Mouse (Mus musculus): ENCODE data around the gene Surf1. TPM values are rescaled to one million over a fixed set of nuclear protein-coding genes. Genes with fewer than 3 reads are reported as not detected.
"Not testable (repeated sequence)": the region's sequence is repeated elsewhere in the genome, so short reads cannot be mapped to it uniquely, and the experiment has no call there.

The Surf1 gene
- polyA plus RNA-seq, 1 experiment from 2014 or later: 63.3 TPM

GRCm38 (mm10) chr2:26906431-26906830 is 9.9 kb downstream of the Surf1 start:
- no peak overlapping the region for H3K4me3 ChIP-seq
- no peak for ATAC-seq (ENCODE audit: insufficient number of reproducible peaks, insufficient read depth, low FRiP score, low TSS enrichment, low read depth)

GRCm38 (mm10) chr2:26905936-26906335 is 10.4 kb downstream of the Surf1 start:
- no peak for ATAC-seq (ENCODE audit: insufficient number of reproducible peaks, insufficient read depth, low FRiP score, low TSS enrichment, low read depth)
- Histone ChIP-seq H3K4me1 (peaks cover 41% of the 10 kb centered on the region), H3K27ac (no peak overlapping the region), H3K9ac (no peak overlapping the region), H3K4me3 (no peak overlapping the region), H3K36me3 (peaks cover 41% of the 10 kb centered on the region), H3K27me3 (no peaks in the 10 kb centered on the region), H3K4me2 (no peak overlapping the region), H3K9me3 (no peaks in the 10 kb centered on the region)
- 86% methylated on average over 2 of the region's 2 CpGs for WGBS

More at GRCm38 (mm10) chr2:26906431-26906830, 9.9 kb downstream of the Surf1 start:
- H3K36me3 ChIP-seq: peaks cover 43% of the 10 kb centered on the region
- H3K4me2 ChIP-seq: no peak overlapping the region
- 93% methylated on average over 3 of the region's 3 CpGs for WGBS
- no peak overlapping the region; the same call in 1 of the 2 replicates for H3K9ac ChIP-seq
- no peaks in the 10 kb centered on the region for H3K27me3 ChIP-seq
- peaks cover 37% of the 10 kb centered on the region for H3K4me1 ChIP-seq
- no peak overlapping the region for H3K27ac ChIP-seq
- H3K9me3 ChIP-seq: no peaks in the 10 kb centered on the region

GRCm38 (mm10) chr2:26903311-26903710 is 13.0 kb downstream of the Surf1 start:
- H3K27me3 ChIP-seq: no peaks in the 10 kb centered on the region
- peak overlapping the region; percentile 84 for H3K4me2 ChIP-seq
- WGBS: 8% methylated on average over 7 of the region's 7 CpGs
- no peaks in the 10 kb centered on the region for H3K9me3 ChIP-seq
- no peak for ATAC-seq (ENCODE audit: insufficient number of reproducible peaks, insufficient read depth, low FRiP score, low TSS enrichment, low read depth)
- peak overlapping the region; percentile 91 for H3K27ac ChIP-seq
- peak overlapping the region; percentile 82 for H3K4me3 ChIP-seq
- peaks cover 59% of the 10 kb centered on the region for H3K36me3 ChIP-seq
- H3K9ac ChIP-seq: peak overlapping the region; percentile 85
- H3K4me1 ChIP-seq: peaks cover 27% of the 10 kb centered on the region

- WGBS: under 1% methylated on average over 41 of the region's 41 CpGs
- H3K4me1 ChIP-seq: peaks cover 21% of the 10 kb centered on the region
- ATAC-seq (ENCODE audit: insufficient number of reproducible peaks, insufficient read depth, low FRiP score, low TSS enrichment, low read depth): peak; percentile 88
- H3K27me3 ChIP-seq: no peaks in the 10 kb centered on the region
- H3K27ac ChIP-seq: peak within 1 kb of the TSS; percentile 91
- peak within 1 kb of the TSS; percentile 84 for H3K4me2 ChIP-seq
- H3K9ac ChIP-seq: peak within 1 kb of the TSS; percentile 85
- H3K9me3 ChIP-seq: no peaks in the 10 kb centered on the region
- H3K36me3 ChIP-seq: peaks cover 59% of the 10 kb centered on the region
- peak within 1 kb of the TSS; percentile 82 for H3K4me3 ChIP-seq
Measured at GRCm38 (mm10) chr2:26902467-26903220, 13.7 kb downstream of the Surf1 start, which contains the start of gene Surf6. TSS of gene Surf6 (minus strand) at chr2:26902879.

- H3K9ac ChIP-seq: peak overlapping the region; percentile 85
- no peaks in the 10 kb centered on the region for H3K27me3 ChIP-seq
- peaks cover 59% of the 10 kb centered on the region for H3K36me3 ChIP-seq
- 10% methylated on average over 7 of the region's 7 CpGs for WGBS
- no peak for ATAC-seq (ENCODE audit: insufficient number of reproducible peaks, insufficient read depth, low FRiP score, low TSS enrichment, low read depth)
- peak overlapping the region; percentile 91; the same call in 1 of the 2 replicates for H3K27ac ChIP-seq
- peak overlapping the region; percentile 82 for H3K4me3 ChIP-seq
- H3K9me3 ChIP-seq: no peaks in the 10 kb centered on the region
- H3K4me1 ChIP-seq: peaks cover 20% of the 10 kb centered on the region
- peak overlapping the region; percentile 84 for H3K4me2 ChIP-seq
Measured at GRCm38 (mm10) chr2:26901834-26902400, 14.4 kb downstream of the Surf1 start.

GRCm38 (mm10) chr2:26900731-26901130 is 15.6 kb downstream of the Surf1 start:
- Histone ChIP-seq H3K27ac (no peak overlapping the region), H3K4me3 (no peak overlapping the region), H3K36me3 (peaks cover 59% of the 10 kb centered on the region), H3K9ac (no peak overlapping the region), H3K4me2 (no peak overlapping the region), H3K9me3 (no peaks in the 10 kb centered on the region), H3K4me1 (peaks cover 20% of the 10 kb centered on the region), H3K27me3 (no peaks in the 10 kb centered on the region)
- no peak for ATAC-seq (ENCODE audit: insufficient number of reproducible peaks, insufficient read depth, low FRiP score, low TSS enrichment, low read depth)
- 60% methylated on average over 1 of the region's 1 CpGs for WGBS

GRCm38 (mm10) chr2:26895898-26896297 is 20.4 kb downstream of the Surf1 start:
- Histone ChIP-seq H3K4me3 (no peak overlapping the region), H3K27me3 (no peaks in the 10 kb centered on the region), H3K9me3 (no peaks in the 10 kb centered on the region), H3K4me1 (no peaks in the 10 kb centered on the region), H3K4me2 (no peak overlapping the region), H3K36me3 (peaks cover 89% of the 10 kb centered on the region), H3K27ac (no peak overlapping the region), H3K9ac (no peak overlapping the region)
- WGBS: 90% methylated on average over 4 of the region's 4 CpGs
- no peak for ATAC-seq (ENCODE audit: insufficient number of reproducible peaks, insufficient read depth, low FRiP score, low TSS enrichment, low read depth)

GRCm38 (mm10) chr2:26886170-26886569 is 30.2 kb downstream of the Surf1 start:
- H3K9me3 ChIP-seq; H3K4me1 ChIP-seq; ATAC-seq (ENCODE audit: insufficient number of reproducible peaks, insufficient read depth, low FRiP score, low TSS enrichment, low read depth); H3K4me3 ChIP-seq; H3K27ac ChIP-seq; H3K4me2 ChIP-seq; H3K9ac ChIP-seq; H3K27me3 ChIP-seq: not testable (repeated sequence)
- H3K36me3 ChIP-seq: peaks cover 37% of the 10 kb centered on the region
- 64% methylated on average over 4 of the region's 4 CpGs for WGBS

- H3K4me1 ChIP-seq; H3K27ac ChIP-seq; H3K4me3 ChIP-seq; H3K9ac ChIP-seq; ATAC-seq (ENCODE audit: insufficient number of reproducible peaks, insufficient read depth, low FRiP score, low TSS enrichment, low read depth); H3K4me2 ChIP-seq; H3K9me3 ChIP-seq; H3K27me3 ChIP-seq: not testable (repeated sequence)
- peaks cover 31% of the 10 kb centered on the region for H3K36me3 ChIP-seq
- WGBS: 81% methylated on average over 2 of the region's 2 CpGs
Measured at GRCm38 (mm10) chr2:26885541-26885940, 30.8 kb downstream of the Surf1 start.

GRCm38 (mm10) chr2:26878571-26878970 is 37.8 kb downstream of the Surf1 start:
- no peak overlapping the region for H3K4me2 ChIP-seq
- H3K9me3 ChIP-seq: no peaks in the 10 kb centered on the region; the same call in 1 of the 2 replicates
- ATAC-seq (ENCODE audit: insufficient number of reproducible peaks, insufficient read depth, low FRiP score, low TSS enrichment, low read depth): no peak
- no peaks in the 10 kb centered on the region for H3K36me3 ChIP-seq
- no peak overlapping the region for H3K9ac ChIP-seq
- no peaks in the 10 kb centered on the region for H3K27me3 ChIP-seq
- no peak overlapping the region for H3K27ac ChIP-seq
- H3K4me1 ChIP-seq: no peaks in the 10 kb centered on the region
- no peak overlapping the region for H3K4me3 ChIP-seq

GRCm38 (mm10) chr2:26870666-26871065 is 45.7 kb downstream of the Surf1 start:
- no peaks in the 10 kb centered on the region for H3K27me3 ChIP-seq
- no peaks in the 10 kb centered on the region for H3K9me3 ChIP-seq
- no peak for ATAC-seq (ENCODE audit: insufficient number of reproducible peaks, insufficient read depth, low FRiP score, low TSS enrichment, low read depth)
- no peak overlapping the region for H3K4me3 ChIP-seq
- no peak overlapping the region for H3K27ac ChIP-seq
- 63% methylated on average over 6 of the region's 6 CpGs for WGBS
- no peaks in the 10 kb centered on the region for H3K36me3 ChIP-seq
- no peaks in the 10 kb centered on the region for H3K4me1 ChIP-seq
- no peak overlapping the region for H3K9ac ChIP-seq
- no peak overlapping the region for H3K4me2 ChIP-seq

GRCm38 (mm10) chr2:26864879-26865278 is 51.5 kb downstream of the Surf1 start, which contains the start of gene Abo:
TSS of gene Abo (minus strand) at chr2:26864979.
- Histone ChIP-seq H3K4me2 (no peak within 1 kb of the TSS), H3K36me3 (no peaks in the 10 kb centered on the region), H3K9ac (0 out of 2 replicates have a peak within 1 kb of the TSS, but pooled peaks have one; percentile 32), H3K27me3 (0 out of 2 replicates have a peak, but pooled peaks cover 2% of the 10 kb centered on the region), H3K27ac (no peak within 1 kb of the TSS), H3K4me1 (no peaks in the 10 kb centered on the region), H3K9me3 (no peaks in the 10 kb centered on the region), H3K4me3 (no peak within 1 kb of the TSS)
- 70% methylated on average over 3 of the region's 3 CpGs for WGBS
- no peak for ATAC-seq (ENCODE audit: insufficient number of reproducible peaks, insufficient read depth, low FRiP score, low TSS enrichment, low read depth)

Data from embryonic facial prominence, embryonic 13.5 days (tissue).